Mouse (Mus musculus) hindbrain, embryonic 15.5 days (tissue): ENCODE results near the gene Asb1. TPM values are rescaled to one million over a fixed set of nuclear protein-coding genes. Genes with fewer than 3 reads are reported as not detected.
A peak's percentile ranks its signal among the peaks of the same experiment; 100 is the strongest.

Experiments used
- ATAC-seq: fragments of 200-750 bp; cut with Nextera tagmentation; 2 replicates; pipeline ENCODE4 v1.8.0; 2017; ENCODE audit warnings: low read depth, moderate number of reproducible peaks, moderate TSS enrichment; ENCODE audit not compliant: low FRiP score
- H3K27ac ChIP-seq: fragments of 300-500 bp; sonication (generic); replicated peaks from 2 replicates; pipeline ENCODE4 v1.5.1; 2015; ENCODE audit warnings: mild to moderate bottlenecking, inconsistent platforms
- H3K27me3 ChIP-seq: fragments of 300-500 bp; sonication (generic); 2 replicates; pipeline ENCODE4 v1.6.1; 2015; ENCODE audit warnings: control low read depth, inconsistent platforms
- H3K36me3 ChIP-seq: fragments of 300-500 bp; sonication (generic); 2 replicates; pipeline ENCODE4 v1.6.1; 2015; ENCODE audit warnings: control low read depth, inconsistent platforms
- H3K4me1 ChIP-seq: fragments of 300-500 bp; sonication (generic); replicated peaks from 2 replicates; pipeline ENCODE4 v1.6.1; 2015; ENCODE audit warnings: control low read depth, inconsistent platforms
- H3K4me2 ChIP-seq: fragments of 300-500 bp; sonication (generic); 2 replicates; pipeline ENCODE4 v1.6.1; 2015; ENCODE audit warnings: moderate library complexity, mild to moderate bottlenecking, inconsistent platforms
- H3K4me3 ChIP-seq: fragments of 300-500 bp; sonication (generic); 2 replicates; pipeline ENCODE4 v1.5.1; 2015; ENCODE audit warnings: mild to moderate bottlenecking, inconsistent platforms
- H3K9ac ChIP-seq: fragments of 300-500 bp; sonication (generic); 2 replicates; pipeline ENCODE4 v1.6.1; 2015; ENCODE audit warnings: inconsistent platforms
- H3K9me3 ChIP-seq: fragments of 300-500 bp; sonication (generic); 2 replicates; pipeline ENCODE4 v1.6.1; 2016; ENCODE audit warnings: control low read depth, inconsistent platforms
- WGBS: fragments of 180-500 bp; shearing (Covaris S2); methylation state at CpG from one replicate; pipeline ENCODE4 v1.1.7; 2015; 5-methylcytosine and 5-hydroxymethylcytosine counted together
- polyA plus RNA-seq: library from polyadenylated mRNA; unstranded; fragments of >200 nt; fragmentation: Nextera tagmentation; extraction: Ambion mirVana; gene quantifications from 2 replicates; pipeline ENCODE4 v1.2.1, GENCODE M21; 2015

Asb1 gene
- polyA plus RNA-seq, 1 experiment from 2014 or later = 12.9 TPM

- H3K9me3 ChIP-seq = no peaks in the 10 kb centered on the region
- no peak for ATAC-seq
- no peak overlapping the region for H3K4me2 ChIP-seq
- no peaks in the 10 kb centered on the region for H3K36me3 ChIP-seq
- 89% methylated on average over 17 of the region's 17 CpGs for WGBS
- H3K4me1 ChIP-seq = no peaks in the 10 kb centered on the region
- H3K4me3 ChIP-seq = no peak overlapping the region
- no peaks in the 10 kb centered on the region for H3K27me3 ChIP-seq
- H3K27ac ChIP-seq = no peak overlapping the region
- H3K9ac ChIP-seq = no peak overlapping the region
Measured at GRCm38 (mm10) chr1:91584969-91585835, 44.9 kb downstream of the Asb1 start.

GRCm38 (mm10) chr1:91589738-91590137, 49.4 kb downstream of the Asb1 start:
- no peak for ATAC-seq
- Histone ChIP-seq H3K4me1 (no peaks in the 10 kb centered on the region), H3K4me3 (no peak overlapping the region), H3K36me3 (no peaks in the 10 kb centered on the region), H3K9me3 (no peaks in the 10 kb centered on the region), H3K9ac (no peak overlapping the region), H3K4me2 (no peak overlapping the region), H3K27me3 (no peaks in the 10 kb centered on the region), H3K27ac (no peak overlapping the region)
- WGBS = 68% methylated on average over 6 of the region's 6 CpGs

GRCm38 (mm10) chr1:91595521-91596020, 55.2 kb downstream of the Asb1 start:
- Histone ChIP-seq H3K9me3 (no peaks in the 10 kb centered on the region), H3K4me1 (peaks cover 4% of the 10 kb centered on the region), H3K36me3 (no peaks in the 10 kb centered on the region), H3K27ac (no peak overlapping the region), H3K4me3 (no peak overlapping the region), H3K9ac (no peak overlapping the region), H3K27me3 (no peaks in the 10 kb centered on the region), H3K4me2 (no peak overlapping the region)
- no peak for ATAC-seq
- WGBS = 87% methylated on average over 9 of the region's 9 CpGs

GRCm38 (mm10) chr1:91597611-91598010, 57.3 kb downstream of the Asb1 start:
- no peaks in the 10 kb centered on the region for H3K27me3 ChIP-seq
- H3K9me3 ChIP-seq = no peaks in the 10 kb centered on the region
- ATAC-seq = no peak
- no peak overlapping the region for H3K27ac ChIP-seq
- H3K9ac ChIP-seq = no peak overlapping the region
- peaks cover 10% of the 10 kb centered on the region for H3K4me1 ChIP-seq
- H3K4me2 ChIP-seq = no peak overlapping the region
- WGBS = 92% methylated on average over 5 of the region's 5 CpGs
- H3K4me3 ChIP-seq = no peak overlapping the region
- no peaks in the 10 kb centered on the region for H3K36me3 ChIP-seq

- Histone ChIP-seq H3K9me3 (no peaks in the 10 kb centered on the region), H3K36me3 (no peaks in the 10 kb centered on the region), H3K4me1 (peaks cover 13% of the 10 kb centered on the region), H3K4me3 (no peak overlapping the region), H3K9ac (no peak overlapping the region), H3K27ac (peak overlapping the region; percentile 21; the same call in 1 of the 2 replicates), H3K27me3 (no peaks in the 10 kb centered on the region), H3K4me2 (peak overlapping the region; percentile 9; the same call in 1 of the 2 replicates)
- WGBS = 22% methylated on average over 9 of the region's 9 CpGs
- ATAC-seq = peak; percentile 89
Measured at GRCm38 (mm10) chr1:91600671-91601361, 60.5 kb downstream of the Asb1 start.

- Histone ChIP-seq H3K27ac (0 out of 2 replicates have a peak overlapping the region, but pooled peaks have one; percentile 21), H3K4me2 (no peak overlapping the region)
- ATAC-seq = no peak
Measured at GRCm38 (mm10) chr1:91601362-91602096, 61.2 kb downstream of the Asb1 start.

GRCm38 (mm10) chr1:91605632-91606031, 65.3 kb downstream of the Asb1 start:
- H3K4me2 ChIP-seq = no peak overlapping the region
- H3K27me3 ChIP-seq = no peaks in the 10 kb centered on the region
- H3K4me3 ChIP-seq = no peak overlapping the region
- WGBS = 41% methylated on average over 14 of the region's 14 CpGs
- no peak overlapping the region for H3K27ac ChIP-seq
- H3K9me3 ChIP-seq = no peaks in the 10 kb centered on the region
- H3K9ac ChIP-seq = no peak overlapping the region
- no peaks in the 10 kb centered on the region for H3K36me3 ChIP-seq
- ATAC-seq = no peak
- H3K4me1 ChIP-seq = peaks cover 13% of the 10 kb centered on the region

More at GRCm38 (mm10) chr1:91601362-91602096, 61.2 kb downstream of the Asb1 start:
- Histone ChIP-seq H3K9me3 (no peaks in the 10 kb centered on the region), H3K36me3 (no peaks in the 10 kb centered on the region), H3K4me1 (peaks cover 18% of the 10 kb centered on the region), H3K27me3 (no peaks in the 10 kb centered on the region), H3K4me3 (no peak overlapping the region), H3K9ac (no peak overlapping the region)
- WGBS = 85% methylated on average over 2 of the region's 2 CpGs

- no peak; the same call in 1 of the 2 replicates for ATAC-seq
- Histone ChIP-seq H3K4me2 (no peak overlapping the region), H3K4me1 (peaks cover 14% of the 10 kb centered on the region; the same call in 1 of the 2 replicates), H3K27me3 (no peaks in the 10 kb centered on the region), H3K36me3 (no peaks in the 10 kb centered on the region), H3K9ac (no peak overlapping the region), H3K4me3 (no peak overlapping the region), H3K27ac (no peak overlapping the region), H3K9me3 (no peaks in the 10 kb centered on the region)
- WGBS = 93% methylated on average over 7 of the region's 7 CpGs
Measured at GRCm38 (mm10) chr1:91606701-91607100, 66.4 kb downstream of the Asb1 start.

- Histone ChIP-seq H3K36me3 (no peaks in the 10 kb centered on the region), H3K9ac (no peak overlapping the region), H3K4me1 (peaks cover 14% of the 10 kb centered on the region; the same call in 1 of the 2 replicates), H3K4me3 (no peak overlapping the region), H3K4me2 (no peak overlapping the region), H3K27me3 (no peaks in the 10 kb centered on the region), H3K9me3 (no peaks in the 10 kb centered on the region), H3K27ac (no peak overlapping the region)
- 83% methylated on average over 6 of the region's 6 CpGs for WGBS
- no peak for ATAC-seq
Measured at GRCm38 (mm10) chr1:91607141-91607540, 66.8 kb downstream of the Asb1 start.
